Mouse (Mus musculus): ENCODE results near the gene Magi2. TPM values are rescaled to one million over a fixed set of nuclear protein-coding genes. Genes with fewer than 3 reads are reported as not detected.
"Not testable (repeated sequence)": the region's sequence is repeated elsewhere in the genome, so short reads cannot be mapped to it uniquely, and the experiment has no call there.

Gene Magi2
- polyA plus RNA-seq, 1 experiment from 2014 or later = 2.7 TPM

GRCm38 (mm10) chr5:19292581-19292980 lies 65.7 kb downstream of the Magi2 start:
- Histone ChIP-seq H3K9me3 (no peaks in the 10 kb centered on the region), H3K9ac (no peak overlapping the region), H3K4me1 (no peaks in the 10 kb centered on the region), H3K36me3 (no peaks in the 10 kb centered on the region), H3K4me2 (no peak overlapping the region), H3K27me3 (no peaks in the 10 kb centered on the region), H3K4me3 (no peak overlapping the region), H3K27ac (no peak overlapping the region)
- no peak for ATAC-seq (ENCODE audit: borderline replicate concordance, extremely low read depth, low FRiP score, low TSS enrichment)
- WGBS = 74% methylated on average over 3 of the region's 3 CpGs

GRCm38 (mm10) chr5:19306656-19307055 lies 79.8 kb downstream of the Magi2 start:
- no peak overlapping the region for H3K4me3 ChIP-seq
- WGBS = 85% methylated on average over 6 of the region's 6 CpGs
- H3K27ac ChIP-seq = no peak overlapping the region
- H3K9ac ChIP-seq = no peak overlapping the region
- no peaks in the 10 kb centered on the region for H3K9me3 ChIP-seq
- no peaks in the 10 kb centered on the region for H3K36me3 ChIP-seq
- no peak for ATAC-seq (ENCODE audit: borderline replicate concordance, extremely low read depth, low FRiP score, low TSS enrichment)
- no peaks in the 10 kb centered on the region for H3K4me1 ChIP-seq
- H3K4me2 ChIP-seq = no peak overlapping the region
- H3K27me3 ChIP-seq = no peaks in the 10 kb centered on the region

GRCm38 (mm10) chr5:19309870-19310269 lies 83.0 kb downstream of the Magi2 start:
- H3K27ac ChIP-seq = no peak overlapping the region
- H3K36me3 ChIP-seq = no peaks in the 10 kb centered on the region
- no peak for ATAC-seq (ENCODE audit: borderline replicate concordance, extremely low read depth, low FRiP score, low TSS enrichment)
- no peak overlapping the region for H3K4me3 ChIP-seq
- H3K27me3 ChIP-seq = no peaks in the 10 kb centered on the region
- WGBS = 47% methylated on average over 1 of the region's 1 CpGs
- H3K9me3 ChIP-seq = no peaks in the 10 kb centered on the region
- no peaks in the 10 kb centered on the region for H3K4me1 ChIP-seq
- H3K4me2 ChIP-seq = no peak overlapping the region
- no peak overlapping the region for H3K9ac ChIP-seq

DNA sequence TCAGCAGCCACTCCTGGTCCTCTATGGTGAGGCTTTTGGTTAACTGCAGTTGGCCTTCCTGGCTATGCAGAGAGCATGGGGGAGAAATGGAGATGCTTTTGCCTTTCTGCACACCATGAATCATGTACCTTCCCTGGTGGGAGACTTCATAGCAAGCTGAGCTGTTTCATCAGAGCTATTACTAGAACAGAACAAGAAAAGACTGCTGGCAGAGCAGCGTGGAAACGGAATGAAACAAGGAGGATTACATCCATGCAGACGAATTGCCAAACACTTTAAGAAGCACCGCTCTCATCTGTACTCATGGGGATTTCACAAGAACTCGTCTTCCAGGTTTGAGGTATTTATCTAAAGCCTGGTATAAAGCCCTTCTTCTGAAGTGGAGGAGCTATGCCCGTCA lies 95.7 kb downstream of the Magi2 start:
- WGBS = 56% methylated on average over 6 of the region's 6 CpGs
- Histone ChIP-seq H3K4me2 (no peak overlapping the region), H3K36me3 (no peaks in the 10 kb centered on the region), H3K4me1 (no peaks in the 10 kb centered on the region), H3K9ac (no peak overlapping the region), H3K27me3 (no peaks in the 10 kb centered on the region), H3K9me3 (no peaks in the 10 kb centered on the region), H3K4me3 (no peak overlapping the region), H3K27ac (no peak overlapping the region)
- no peak for ATAC-seq (ENCODE audit: borderline replicate concordance, extremely low read depth, low FRiP score, low TSS enrichment)

DNA sequence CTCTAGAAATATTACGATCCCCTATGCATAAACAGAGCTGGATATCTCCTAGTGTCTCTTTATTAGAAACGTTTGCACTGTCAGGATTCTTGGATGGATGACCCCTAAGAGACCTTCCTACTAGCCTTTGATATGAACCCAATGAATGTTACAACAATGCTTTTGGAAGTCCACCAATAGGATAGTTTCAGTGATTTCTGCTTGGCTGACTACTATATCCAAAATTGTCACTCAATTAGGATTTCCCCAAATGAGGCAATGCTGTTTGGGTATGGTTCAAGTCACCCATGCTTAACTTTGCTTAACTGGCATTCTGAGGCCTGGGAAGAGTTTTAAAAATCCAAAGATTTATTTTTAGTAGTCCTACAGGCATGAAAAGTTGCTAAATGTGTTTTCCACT lies 110.7 kb downstream of the Magi2 start:
- no peaks in the 10 kb centered on the region for H3K4me1 ChIP-seq
- H3K4me3 ChIP-seq = no peak overlapping the region
- H3K9me3 ChIP-seq = no peaks in the 10 kb centered on the region
- no peak overlapping the region for H3K4me2 ChIP-seq
- H3K27me3 ChIP-seq = no peaks in the 10 kb centered on the region
- ATAC-seq (ENCODE audit: borderline replicate concordance, extremely low read depth, low FRiP score, low TSS enrichment) = no peak
- H3K9ac ChIP-seq = no peak overlapping the region
- no peak overlapping the region for H3K27ac ChIP-seq
- no peaks in the 10 kb centered on the region for H3K36me3 ChIP-seq
- WGBS = 34% methylated on average over 2 of the region's 2 CpGs

GRCm38 (mm10) chr5:19368175-19368574 lies 141.3 kb downstream of the Magi2 start:
- no peak for ATAC-seq (ENCODE audit: borderline replicate concordance, extremely low read depth, low FRiP score, low TSS enrichment)
- H3K36me3 ChIP-seq = no peaks in the 10 kb centered on the region
- no peaks in the 10 kb centered on the region for H3K9me3 ChIP-seq
- H3K4me3 ChIP-seq = no peak overlapping the region
- no peaks in the 10 kb centered on the region for H3K27me3 ChIP-seq
- H3K9ac ChIP-seq = no peak overlapping the region
- no peak overlapping the region for H3K27ac ChIP-seq
- WGBS = 77% methylated on average over 1 of the region's 1 CpGs
- H3K4me1 ChIP-seq = no peaks in the 10 kb centered on the region
- H3K4me2 ChIP-seq = no peak overlapping the region

DNA sequence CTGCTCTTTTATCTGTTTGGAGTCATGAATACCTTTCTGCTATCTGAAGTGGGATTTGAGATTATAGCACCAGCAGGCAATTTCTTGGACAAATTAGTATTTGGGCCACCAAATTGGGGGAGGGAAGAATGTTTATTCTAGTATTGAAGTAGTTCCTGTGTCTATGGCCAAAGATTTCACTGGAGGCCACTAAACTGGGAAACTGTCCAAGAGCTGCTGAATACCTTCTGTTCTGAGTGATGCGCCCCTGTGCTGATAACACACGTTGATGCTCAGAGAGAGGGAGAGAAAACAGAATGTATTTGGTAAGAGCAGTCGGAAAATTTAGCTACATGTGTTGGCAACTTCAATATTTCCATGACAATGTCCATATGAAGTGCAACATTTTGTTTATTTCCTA lies 169.0 kb downstream of the Magi2 start:
- Histone ChIP-seq H3K4me2 (no peak overlapping the region), H3K9me3 (no peaks in the 10 kb centered on the region), H3K9ac (no peak overlapping the region), H3K27me3 (no peaks in the 10 kb centered on the region), H3K4me3 (no peak overlapping the region), H3K4me1 (no peaks in the 10 kb centered on the region), H3K27ac (no peak overlapping the region), H3K36me3 (no peaks in the 10 kb centered on the region)
- no peak for ATAC-seq (ENCODE audit: borderline replicate concordance, extremely low read depth, low FRiP score, low TSS enrichment)
- WGBS = 49% methylated on average over 3 of the region's 3 CpGs

DNA sequence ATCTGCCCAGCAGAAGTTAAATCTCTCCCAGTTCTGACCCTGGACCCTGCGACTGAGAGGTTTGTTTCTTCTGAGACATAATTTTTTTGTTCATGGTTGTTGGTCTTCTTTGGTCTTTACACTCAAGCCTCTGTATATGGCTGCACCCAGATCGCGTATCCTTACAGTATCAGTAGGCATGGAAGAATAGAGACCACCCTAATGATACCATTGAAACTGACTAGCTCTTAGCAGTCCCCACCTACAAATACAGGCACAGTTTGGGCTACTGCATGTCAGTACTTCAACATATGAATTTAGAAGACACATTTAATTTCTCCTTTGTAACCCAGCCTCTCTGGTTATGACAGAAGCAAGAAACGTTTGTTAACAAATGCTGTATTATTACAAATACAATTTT lies 173.5 kb downstream of the Magi2 start:
- Histone ChIP-seq H3K36me3 (no peaks in the 10 kb centered on the region), H3K9me3 (no peaks in the 10 kb centered on the region), H3K4me3 (no peak overlapping the region), H3K4me1 (no peaks in the 10 kb centered on the region), H3K4me2 (no peak overlapping the region), H3K27me3 (no peaks in the 10 kb centered on the region), H3K27ac (no peak overlapping the region), H3K9ac (no peak overlapping the region)
- ATAC-seq (ENCODE audit: borderline replicate concordance, extremely low read depth, low FRiP score, low TSS enrichment) = no peak
- 80% methylated on average over 4 of the region's 4 CpGs for WGBS

GRCm38 (mm10) chr5:19400738-19401408 lies 174.0 kb downstream of the Magi2 start:
- WGBS = 38% methylated on average over 5 of the region's 5 CpGs
- no peak overlapping the region for H3K4me2 ChIP-seq
- H3K4me1 ChIP-seq = no peaks in the 10 kb centered on the region
- no peak overlapping the region for H3K9ac ChIP-seq
- no peaks in the 10 kb centered on the region for H3K27me3 ChIP-seq
- no peak overlapping the region for H3K4me3 ChIP-seq
- no peak overlapping the region for H3K27ac ChIP-seq
- no peak for ATAC-seq (ENCODE audit: borderline replicate concordance, extremely low read depth, low FRiP score, low TSS enrichment)
- H3K9me3 ChIP-seq = no peaks in the 10 kb centered on the region
- H3K36me3 ChIP-seq = no peaks in the 10 kb centered on the region

DNA sequence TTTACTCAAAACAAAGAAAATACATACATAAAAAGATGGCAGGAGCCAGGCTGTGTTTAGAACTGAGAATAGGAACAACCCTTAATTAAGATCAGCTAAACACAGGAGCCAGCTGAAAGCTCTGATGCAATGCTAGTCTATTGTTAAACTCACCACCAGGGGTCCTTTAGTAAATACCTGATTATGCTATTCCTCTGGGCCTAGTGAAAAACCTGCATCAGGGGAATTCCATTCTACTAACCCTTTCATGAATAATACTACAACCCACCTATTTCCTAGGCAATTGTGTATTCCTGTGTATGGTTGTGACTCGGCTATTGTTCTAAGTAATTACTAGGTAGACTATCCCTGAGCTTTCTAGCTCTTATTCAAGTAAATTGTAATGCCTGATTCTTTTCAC lies 177.4 kb downstream of the Magi2 start:
- H3K9ac ChIP-seq; H3K4me2 ChIP-seq; ATAC-seq (ENCODE audit: borderline replicate concordance, extremely low read depth, low FRiP score, low TSS enrichment); H3K9me3 ChIP-seq; H3K27ac ChIP-seq; H3K27me3 ChIP-seq; H3K36me3 ChIP-seq; H3K4me3 ChIP-seq; H3K4me1 ChIP-seq: not testable (repeated sequence)
- 86% methylated on average over 1 of the region's 1 CpGs for WGBS

- ATAC-seq (ENCODE audit: borderline replicate concordance, extremely low read depth, low FRiP score, low TSS enrichment) = no peak
- no peaks in the 10 kb centered on the region for H3K9me3 ChIP-seq
- H3K4me1 ChIP-seq = no peaks in the 10 kb centered on the region
- no peak overlapping the region for H3K4me2 ChIP-seq
- H3K36me3 ChIP-seq = no peaks in the 10 kb centered on the region
- H3K9ac ChIP-seq = no peak overlapping the region
- 45% methylated on average over 4 of the region's 4 CpGs for WGBS
- H3K27me3 ChIP-seq = no peaks in the 10 kb centered on the region
- no peak overlapping the region for H3K4me3 ChIP-seq
- H3K27ac ChIP-seq = no peak overlapping the region
These were observed 187.7 kb downstream of the Magi2 start for GRCm38 (mm10) chr5:19414556-19414955.

DNA sequence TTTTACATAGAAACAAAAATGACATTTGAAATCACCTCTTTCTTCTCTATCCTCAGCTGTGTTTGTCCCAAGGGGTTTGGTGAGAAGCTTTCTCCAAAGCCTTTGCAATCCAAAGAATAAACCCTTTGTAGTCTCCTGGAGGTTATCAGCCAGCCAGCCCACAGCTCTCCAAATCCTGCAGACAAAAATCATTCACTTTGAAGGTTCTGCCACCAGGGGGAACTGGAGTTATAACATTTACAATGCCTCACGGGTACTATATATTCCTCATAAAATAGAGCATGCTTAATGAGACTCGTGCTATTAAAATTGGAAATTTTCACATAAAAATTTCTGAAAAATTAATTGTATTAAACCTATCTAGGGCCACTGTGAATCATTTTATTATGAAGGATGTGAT lies 202.5 kb downstream of the Magi2 start:
- H3K27ac ChIP-seq = no peak overlapping the region
- no peak overlapping the region for H3K4me2 ChIP-seq
- H3K9ac ChIP-seq = no peak overlapping the region
- no peak overlapping the region for H3K4me3 ChIP-seq
- H3K27me3 ChIP-seq = no peaks in the 10 kb centered on the region
- WGBS = 22% methylated on average over 2 of the region's 2 CpGs
- no peaks in the 10 kb centered on the region for H3K9me3 ChIP-seq
- no peaks in the 10 kb centered on the region for H3K4me1 ChIP-seq
- no peaks in the 10 kb centered on the region for H3K36me3 ChIP-seq
- no peak; the same call in 1 of the 2 replicates for ATAC-seq (ENCODE audit: borderline replicate concordance, extremely low read depth, low FRiP score, low TSS enrichment)

DNA sequence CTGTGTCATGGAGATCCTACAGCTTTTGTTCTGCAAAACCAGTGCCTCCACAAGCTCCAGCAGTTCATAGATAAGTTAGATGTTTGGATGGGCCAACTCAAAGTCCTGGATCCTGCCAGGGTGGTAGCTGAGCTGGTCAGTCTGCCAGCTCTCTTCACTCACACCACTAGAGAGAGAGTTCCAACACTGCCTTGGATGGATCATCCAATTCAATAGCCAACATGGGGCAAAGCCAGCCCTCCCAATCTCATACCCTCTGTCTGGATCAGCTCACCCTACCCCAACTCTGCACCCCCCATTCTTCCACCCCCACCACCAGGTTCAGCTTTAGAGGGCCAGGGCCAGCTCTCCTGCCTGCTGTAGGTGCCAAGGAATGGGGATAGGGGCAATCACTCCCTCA lies 235.7 kb downstream of the Magi2 start:
- Histone ChIP-seq H3K4me3 (no peak overlapping the region), H3K27ac (no peak overlapping the region), H3K4me2 (no peak overlapping the region), H3K27me3 (no peaks in the 10 kb centered on the region), H3K36me3 (no peaks in the 10 kb centered on the region), H3K9me3 (no peaks in the 10 kb centered on the region), H3K4me1 (no peaks in the 10 kb centered on the region), H3K9ac (no peak overlapping the region)
- no peak for ATAC-seq (ENCODE audit: borderline replicate concordance, extremely low read depth, low FRiP score, low TSS enrichment)
